Mouse (Mus musculus) megakaryocyte-erythroid progenitor cell, adult 5-6 weeks (primary cell): ENCODE data around the gene Coro6. TPM values are rescaled to one million over a fixed set of nuclear protein-coding genes. Genes with fewer than 3 reads are reported as not detected.

Experiments
- ATAC-seq: replicated peaks from 2 replicates; pipeline ENCODE4 v1.8.0; 2016; ENCODE audit warnings: mild to moderate bottlenecking, inconsistent platforms; ENCODE audit not compliant: severe bottlenecking, poor library complexity, low FRiP score, low TSS enrichment
- total RNA-seq, 2 experiments: library from RNA; stranded (forward) in 1 of 2; stranded (reverse) in 1 of 2; fragments of 200-1000, 215-1000 nt in 1 of 2; fragments of >200 nt in 1 of 2; fragmentation: Nextera tagmentation in 1 of 2; gene quantifications; 2 replicates each; pipeline ENCODE4 v1.2.3; 2014 to 2017

The Coro6 gene
- total RNA-seq, 2 experiments from 2014 or later, result not detected

DNA sequence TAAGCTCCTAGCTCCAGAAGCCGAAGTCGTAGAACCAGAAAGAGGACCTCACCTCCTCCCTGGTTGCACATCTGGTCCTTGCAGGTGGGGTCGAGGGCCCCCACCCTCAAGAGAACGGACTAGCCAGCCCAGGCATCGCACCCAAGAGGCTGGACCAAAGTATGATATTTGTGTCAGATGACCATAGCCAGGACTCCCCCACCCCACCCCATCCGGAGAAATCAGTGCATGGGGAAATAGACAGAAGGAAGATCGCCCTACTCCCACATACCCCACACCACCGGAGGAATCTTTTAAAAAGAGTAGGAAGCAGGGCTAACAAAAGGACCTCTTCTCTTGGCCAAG lies 862 bp downstream of the Coro6 start:
- no peak for ATAC-seq

DNA sequence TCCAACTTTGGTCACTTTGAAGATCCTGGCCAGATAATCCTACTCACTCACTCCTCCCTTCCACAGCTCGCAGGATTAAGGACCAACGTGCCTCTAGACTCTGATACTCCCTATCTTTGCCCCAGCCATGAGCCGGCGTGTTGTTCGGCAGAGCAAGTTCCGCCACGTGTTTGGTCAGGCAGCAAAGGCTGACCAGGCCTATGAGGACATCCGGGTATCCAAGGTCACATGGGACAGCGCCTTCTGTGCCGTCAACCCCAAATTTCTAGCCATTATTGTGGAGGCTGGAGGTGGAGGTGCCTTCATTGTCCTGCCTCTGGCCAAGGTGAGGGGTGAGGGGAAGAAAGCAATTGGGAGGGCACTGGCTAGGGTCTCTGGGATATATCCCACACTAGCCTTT lies 1.6 kb downstream of the Coro6 start:
- no peak for ATAC-seq

DNA sequence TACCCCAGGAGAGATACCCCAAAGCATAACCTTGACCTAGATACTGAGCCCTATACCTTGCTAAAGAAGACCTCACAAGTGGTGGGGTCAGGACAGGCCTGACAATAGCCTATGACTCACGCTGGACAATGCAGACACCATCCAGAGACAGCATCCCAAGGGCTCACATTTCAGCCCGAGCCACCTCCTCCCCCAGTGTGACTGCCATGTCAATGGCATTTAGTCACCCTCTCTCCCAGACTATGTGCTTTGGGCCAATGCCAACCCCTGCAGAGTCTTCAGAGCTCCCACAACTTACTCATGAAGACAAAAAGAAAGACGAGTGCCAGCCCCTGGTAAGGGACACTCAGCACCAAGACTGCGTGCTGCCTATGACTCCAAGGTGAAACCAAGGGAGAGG lies 2.5 kb downstream of the Coro6 start:
- no peak for ATAC-seq

DNA sequence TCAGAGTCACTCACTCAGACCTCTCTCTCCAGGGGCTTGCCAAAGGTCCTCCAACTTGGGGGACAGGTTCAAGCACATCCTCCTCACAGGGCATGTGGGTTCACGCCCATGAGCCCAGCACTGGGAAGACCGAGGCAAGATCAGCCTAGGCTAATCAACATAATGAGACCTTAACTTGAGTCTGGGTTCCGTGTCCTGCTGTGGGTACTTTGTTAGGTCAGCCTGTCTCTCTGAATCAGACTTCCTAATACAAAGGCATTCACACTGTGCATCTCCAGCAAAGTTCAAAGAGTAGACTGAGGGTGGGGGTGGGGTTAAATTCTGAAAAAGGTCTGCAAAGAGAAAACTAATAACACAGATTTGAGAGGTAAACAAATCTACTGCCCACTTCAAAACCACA lies 2.9 kb downstream of the Coro6 start:
- ATAC-seq, result no peak

DNA sequence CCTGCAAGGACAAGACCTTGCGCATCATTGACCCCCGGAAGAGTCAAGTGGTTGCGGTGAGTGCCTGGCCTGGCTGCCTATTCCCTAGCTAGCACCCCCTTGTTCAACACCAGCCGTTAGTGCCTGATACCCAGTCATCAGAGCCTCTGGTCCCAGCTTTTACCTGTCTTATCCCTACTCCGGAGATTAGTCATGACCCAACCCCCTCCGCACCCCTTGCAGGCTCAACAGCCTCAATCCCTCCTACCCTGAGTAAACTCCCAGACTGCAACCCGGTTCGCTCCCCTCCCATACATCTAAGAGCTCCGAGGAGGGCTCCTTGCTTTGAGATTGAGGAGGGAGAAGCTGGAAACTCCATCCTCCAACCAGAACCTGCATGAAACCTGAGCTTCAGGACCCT lies 4.3 kb downstream of the Coro6 start:
- ATAC-seq, result no peak

DNA sequence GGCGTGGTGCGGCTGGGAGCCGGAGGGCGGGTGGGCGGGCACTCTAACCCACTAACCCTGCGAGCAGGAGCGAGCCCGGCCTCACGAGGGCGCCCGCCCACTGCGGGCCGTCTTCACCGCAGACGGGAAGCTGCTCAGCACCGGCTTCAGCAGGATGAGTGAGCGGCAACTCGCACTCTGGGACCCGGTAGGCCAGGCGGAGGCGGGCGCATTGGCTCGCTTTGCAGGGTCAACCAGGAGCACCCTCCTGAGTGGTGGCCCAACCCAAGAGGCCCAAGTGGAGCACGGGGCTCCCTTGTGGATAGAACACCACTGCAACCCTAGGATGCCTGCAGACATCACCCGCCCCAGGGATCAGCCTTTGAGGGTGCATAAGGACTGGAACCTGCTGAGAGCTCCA lies 4.9 kb downstream of the Coro6 start:
- peak; percentile 69 for ATAC-seq

DNA sequence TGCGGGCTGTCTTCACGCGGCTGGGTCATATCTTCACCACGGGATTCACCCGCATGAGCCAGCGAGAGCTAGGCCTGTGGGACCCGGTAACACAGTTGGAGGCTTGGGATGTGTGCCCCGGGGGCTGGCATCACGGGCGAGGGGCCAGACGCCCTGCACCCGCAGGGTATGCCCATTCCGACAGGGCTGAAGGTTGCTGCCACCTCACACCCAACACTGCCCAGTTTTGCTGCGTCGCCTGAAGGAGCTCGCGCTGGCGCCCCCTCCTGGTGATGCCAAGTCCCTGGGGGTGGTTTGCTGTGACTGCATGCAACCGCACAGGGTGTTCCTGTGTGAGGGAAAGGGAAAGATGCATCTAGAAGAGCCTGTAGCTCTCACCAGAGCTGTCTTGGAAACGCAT lies 5.6 kb downstream of the Coro6 start:
- ATAC-seq, result peak; percentile 70

DNA sequence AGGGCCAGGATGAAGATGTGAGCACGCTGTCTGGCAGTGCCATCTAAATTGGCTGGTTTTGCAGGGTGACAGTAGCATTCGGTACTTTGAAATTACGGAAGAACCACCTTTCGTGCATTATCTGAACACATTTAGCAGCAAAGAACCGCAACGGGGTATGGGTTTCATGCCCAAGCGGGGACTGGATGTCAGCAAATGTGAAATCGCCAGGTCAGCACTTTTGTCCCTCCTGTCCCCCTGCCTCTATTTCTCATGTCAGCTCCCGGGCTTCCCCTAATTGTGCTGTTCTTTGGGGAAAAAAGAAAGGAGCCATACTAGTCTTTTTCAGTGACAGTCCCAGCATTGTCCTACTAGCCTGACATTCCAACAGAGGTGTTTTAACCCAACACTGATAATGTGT lies 6.2 kb downstream of the Coro6 start:
- ATAC-seq, result no peak

DNA sequence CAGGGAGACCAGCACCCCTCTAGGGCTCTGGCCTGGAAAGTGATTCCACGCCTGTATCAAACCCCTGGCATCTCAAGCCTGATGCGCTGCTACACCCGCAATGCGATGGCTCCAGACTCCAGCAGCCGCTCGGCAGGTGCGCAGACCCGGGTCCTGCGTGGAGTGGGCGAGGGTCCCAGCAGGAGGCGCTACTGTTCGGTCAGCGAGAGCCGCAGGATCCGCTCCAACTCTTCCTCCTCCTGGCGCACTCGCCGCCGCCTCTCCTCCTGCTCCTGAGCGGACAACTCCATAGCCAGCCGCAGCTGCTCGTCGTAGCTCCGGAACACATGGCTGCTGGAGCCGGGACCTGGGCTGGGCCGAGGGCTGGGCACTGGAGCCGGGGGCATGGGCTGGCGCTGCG lies 9.2 kb downstream of the Coro6 start:
- no peak for ATAC-seq

DNA sequence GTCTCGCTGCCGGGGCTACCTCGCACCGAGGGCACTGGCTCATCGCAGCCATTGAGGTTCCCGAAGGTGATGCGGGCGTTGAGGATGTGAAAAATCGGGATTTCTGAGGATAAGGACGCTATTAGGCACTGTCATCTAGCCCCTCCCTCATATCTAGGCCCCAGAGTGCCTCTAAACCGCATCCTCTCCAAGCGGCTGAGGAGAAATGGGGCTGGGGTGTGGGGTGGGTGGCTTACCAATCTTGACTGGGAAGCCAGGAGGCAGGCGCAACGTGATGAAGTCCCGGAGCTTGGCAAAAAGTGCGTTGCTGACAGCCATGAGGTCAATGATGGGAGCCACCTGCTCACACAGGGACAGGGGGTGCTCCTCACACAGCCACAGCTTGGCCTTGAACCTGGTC lies 10.6 kb downstream of the Coro6 start:
- ATAC-seq, result no peak

DNA sequence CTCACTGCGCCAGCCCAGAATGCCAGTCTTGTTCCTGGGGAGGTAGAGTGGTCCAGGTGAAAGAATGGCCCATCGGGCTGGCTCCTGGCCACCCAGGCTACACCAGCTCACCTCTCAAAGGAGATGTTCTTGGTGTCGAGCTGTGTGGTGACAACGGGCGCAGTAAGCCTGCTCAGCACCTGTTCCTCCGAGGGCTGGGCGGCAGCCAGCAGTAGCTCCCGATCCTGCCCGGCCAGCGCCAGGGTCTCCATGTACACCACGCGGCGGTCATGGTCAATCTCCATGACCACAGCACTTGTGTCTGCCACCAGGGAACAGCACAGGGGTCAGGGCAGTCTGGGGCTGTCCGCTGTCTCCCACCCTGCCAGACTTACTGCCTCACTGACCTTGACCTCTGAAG lies 14.0 kb downstream of the Coro6 start:
- no peak for ATAC-seq

DNA sequence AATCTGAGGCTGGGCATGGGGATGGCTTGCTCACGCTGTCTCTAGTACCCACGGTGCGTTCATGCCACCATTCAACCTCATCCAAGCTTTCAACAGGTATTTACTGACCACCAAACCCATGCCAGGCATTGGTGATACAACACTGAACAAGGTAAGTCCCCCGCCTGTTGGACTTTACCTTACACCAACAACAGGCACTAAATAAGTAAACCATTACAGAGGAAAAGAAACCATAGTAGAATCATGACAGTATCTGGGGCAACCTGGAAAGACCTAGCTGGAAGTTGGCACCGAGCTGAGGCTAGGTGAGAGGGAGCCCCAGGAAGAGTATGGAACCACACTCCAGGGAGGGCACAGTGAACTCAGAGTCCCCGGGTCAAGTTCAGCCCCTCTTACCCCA lies 14.7 kb downstream of the Coro6 start:
- no peak for ATAC-seq

DNA sequence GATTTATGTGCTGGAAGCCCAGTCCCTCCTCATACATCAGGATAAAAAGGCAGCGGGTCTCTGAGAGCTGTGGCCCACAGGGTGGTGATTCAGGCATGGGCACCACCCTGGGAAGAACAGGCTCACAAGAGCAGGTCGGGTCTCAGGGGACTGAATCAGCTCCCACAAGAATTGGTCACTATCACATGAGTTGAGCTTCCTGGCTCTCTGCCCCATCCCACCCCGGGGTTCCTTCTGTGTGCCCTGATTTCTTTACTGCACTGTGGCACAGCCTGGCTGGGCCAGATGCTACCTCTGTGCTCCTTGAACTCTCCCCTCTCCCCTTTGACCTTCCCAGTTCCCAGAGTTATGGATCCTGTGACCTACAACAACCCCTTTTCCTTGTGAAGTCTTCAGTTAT lies 20.8 kb downstream of the Coro6 start:
- ATAC-seq, result no peak

DNA sequence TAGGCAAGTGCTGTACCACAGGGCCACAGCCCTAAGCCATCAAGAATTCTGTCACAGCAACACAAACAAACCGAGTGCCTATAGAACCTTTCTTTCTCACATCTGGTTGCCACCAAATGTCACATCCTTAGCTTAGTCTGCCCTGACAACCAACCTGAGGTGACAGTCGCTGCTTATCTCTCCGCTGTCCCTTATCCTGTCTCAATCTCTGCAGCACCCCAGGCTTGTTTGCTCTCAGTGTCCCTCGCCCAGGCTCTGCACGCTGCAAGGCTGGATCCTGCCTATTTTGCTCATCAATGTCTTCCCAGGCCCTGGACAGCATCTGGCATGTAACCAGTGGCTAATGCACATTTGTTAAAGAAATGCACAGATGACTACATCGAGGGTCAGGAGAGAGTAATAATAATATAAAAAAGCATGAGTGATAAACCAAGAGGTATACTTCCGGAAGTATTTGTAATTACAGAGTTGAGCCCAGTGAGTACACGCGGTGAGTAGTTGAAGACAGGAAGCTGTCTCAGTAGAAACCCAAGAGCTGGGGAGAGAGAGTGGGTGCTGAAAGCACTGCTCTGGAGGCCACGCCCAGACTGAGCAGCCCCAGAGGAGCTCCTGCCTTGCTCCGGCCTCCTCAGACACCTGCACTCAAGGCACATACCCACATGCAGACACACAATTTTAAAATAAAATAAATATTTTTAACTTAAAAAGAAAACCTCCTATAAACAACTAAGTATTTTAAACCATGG lies 21.5 kb downstream of the Coro6 start:
- no peak for ATAC-seq

DNA sequence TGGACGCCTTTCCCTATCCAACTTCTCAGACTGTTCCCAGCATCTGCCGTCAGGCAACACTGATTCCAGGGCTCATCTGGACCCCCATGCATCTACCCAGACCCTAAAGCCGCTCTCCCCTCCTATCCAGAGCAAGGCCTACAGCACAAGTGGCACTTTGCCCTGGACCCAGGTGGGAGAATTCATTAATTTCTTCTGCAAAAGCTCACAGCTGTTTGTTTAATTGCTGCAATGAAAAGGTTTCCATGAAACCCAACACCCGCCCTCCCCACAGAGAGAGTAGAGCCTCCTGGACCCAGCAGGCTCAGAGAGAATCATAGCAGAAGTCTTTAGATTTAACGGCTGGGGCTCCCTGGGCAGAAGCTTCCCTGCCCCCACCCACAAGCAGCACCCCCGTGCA lies 23.0 kb downstream of the Coro6 start:
- ATAC-seq, result no peak

DNA sequence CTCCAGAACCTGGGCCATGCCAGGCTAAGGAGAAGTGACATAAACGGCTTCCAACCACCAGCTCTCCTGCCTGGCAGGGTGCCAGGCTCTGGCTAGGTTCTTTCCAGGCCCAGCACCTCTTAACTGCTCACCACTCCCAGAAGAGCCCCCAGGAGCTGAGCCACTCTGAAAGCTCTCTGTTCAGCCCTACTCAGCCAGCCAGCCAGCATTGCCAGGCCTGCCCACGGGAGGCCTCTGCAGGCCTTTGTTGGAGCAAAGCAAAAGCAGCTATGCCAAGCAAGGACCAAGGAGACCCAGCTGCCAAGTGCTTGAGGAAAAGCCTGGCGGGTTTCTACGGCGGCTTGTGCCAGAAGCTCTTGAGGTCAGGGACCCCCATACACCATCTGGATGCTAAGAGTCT lies 24.6 kb downstream of the Coro6 start:
- no peak for ATAC-seq

DNA sequence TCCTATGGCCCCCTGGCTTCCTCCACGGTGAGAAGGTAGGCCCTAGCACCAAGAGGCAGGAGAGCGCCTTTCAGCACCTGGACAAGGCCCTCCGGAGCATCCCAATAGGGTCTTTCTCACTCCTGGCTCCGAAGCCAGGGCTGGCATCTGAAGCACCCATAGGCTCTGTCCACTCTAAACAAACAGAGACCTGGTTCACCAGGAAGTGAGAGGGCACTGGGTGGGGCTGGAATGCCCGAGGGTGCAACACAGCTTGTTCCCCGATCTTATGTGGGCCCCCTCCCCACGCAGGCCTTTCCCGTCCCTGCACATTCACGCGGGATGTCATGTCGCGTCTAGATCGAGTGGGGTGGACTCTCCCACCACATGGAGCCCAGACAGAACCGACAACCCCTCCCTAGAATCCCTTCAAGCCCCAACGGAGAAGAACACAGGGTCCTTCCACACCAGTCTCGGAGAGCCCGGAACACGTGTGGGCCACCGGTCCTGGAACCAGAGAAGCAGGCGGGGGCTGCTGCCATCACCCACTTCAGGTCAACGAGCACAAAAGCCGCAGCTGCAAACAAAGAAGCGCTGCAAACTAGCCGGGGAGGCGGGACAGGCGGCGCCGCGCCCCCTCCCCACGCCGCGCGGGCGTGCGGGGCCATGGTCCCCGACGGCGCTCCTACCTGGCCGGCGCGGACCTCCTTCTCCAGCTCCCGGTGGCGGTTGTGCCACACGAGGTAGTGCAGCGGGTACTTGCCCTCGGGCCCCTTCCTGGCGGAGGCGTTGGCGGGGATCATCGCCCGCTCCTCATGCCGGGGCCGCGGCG lies 26.8 kb downstream of the Coro6 start:
- ATAC-seq, result no peak

DNA sequence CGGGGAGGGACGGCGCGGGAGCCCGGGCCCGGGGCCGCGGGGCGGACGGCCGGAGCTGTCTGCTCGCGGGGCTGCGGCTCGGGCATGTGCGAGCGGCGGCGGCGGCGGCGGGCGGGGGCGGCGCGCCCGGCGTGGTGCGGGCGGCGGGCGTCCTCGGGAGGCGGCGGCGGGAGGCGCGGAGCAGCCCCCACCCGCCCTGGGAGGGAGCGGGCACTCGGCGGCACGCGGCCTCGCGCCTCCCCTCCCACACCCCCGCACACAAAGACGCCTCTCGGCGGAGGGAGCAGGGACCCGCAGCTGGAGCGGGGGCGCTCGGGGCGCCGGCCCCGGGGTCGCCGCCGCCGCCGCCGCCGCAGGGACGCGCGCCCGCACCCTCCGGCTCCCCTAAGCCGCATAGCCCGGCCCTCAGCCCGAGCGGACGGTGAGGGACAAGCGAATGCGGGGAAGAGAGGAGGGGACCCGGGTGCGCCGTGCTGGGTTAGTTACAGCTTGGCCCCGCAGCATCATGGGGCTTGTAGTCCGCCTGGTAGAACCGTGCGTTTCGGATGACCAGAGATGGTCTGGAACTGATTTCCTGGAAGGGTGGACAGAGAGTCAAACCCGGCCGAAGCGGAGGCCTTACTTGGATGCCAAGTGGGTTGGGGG lies 27.5 kb downstream of the Coro6 start, which contains the start of gene Ankrd13b:
Gene Ankrd13b (minus strand): TSS at position 88 of the 645 bp plus-strand sequence.
- no peak for ATAC-seq

DNA sequence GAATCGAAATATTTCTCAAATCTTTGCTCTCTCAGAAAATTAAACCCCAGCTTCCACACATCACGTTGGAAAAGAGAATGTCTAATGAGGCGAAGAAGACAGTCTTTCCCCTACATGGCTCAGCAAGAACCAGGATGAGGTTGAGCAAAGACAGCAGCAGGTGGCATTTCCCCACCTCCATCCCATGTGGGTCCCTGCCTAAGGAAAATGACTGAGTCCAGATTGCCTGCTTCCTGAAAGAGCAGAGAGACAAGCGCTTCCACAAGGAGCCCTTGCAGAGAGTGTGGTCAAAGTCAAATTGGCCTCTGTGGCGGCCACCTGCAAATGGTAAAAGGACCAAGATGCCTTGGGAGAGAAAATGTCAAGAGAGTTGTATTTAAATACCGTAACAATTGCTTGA lies 28.2 kb downstream of the Coro6 start:
- ATAC-seq, result no peak

DNA sequence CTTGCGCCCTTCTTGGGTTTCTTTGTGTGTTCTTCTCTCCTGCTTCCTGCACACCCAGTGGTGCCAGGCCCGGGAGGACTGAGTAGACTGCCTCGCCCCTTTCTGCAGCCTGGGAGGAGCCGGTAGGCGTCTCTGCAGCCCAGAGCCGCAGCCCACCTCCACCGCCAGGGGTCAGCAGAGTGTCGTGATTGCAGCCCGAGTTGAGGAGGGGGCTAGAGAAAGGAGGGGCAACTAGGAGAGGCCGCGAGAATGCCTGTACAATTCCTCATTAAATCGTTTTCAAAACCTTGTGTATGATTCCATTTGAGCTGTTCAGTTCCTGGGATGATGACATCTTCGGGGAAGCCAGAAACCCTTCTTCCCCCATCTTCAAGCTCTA lies 28.9 kb downstream of the Coro6 start:
- peak; percentile 60 for ATAC-seq
